Mouse (Mus musculus): Measurements from ENCODE around the gene Ypel2.

DNA sequence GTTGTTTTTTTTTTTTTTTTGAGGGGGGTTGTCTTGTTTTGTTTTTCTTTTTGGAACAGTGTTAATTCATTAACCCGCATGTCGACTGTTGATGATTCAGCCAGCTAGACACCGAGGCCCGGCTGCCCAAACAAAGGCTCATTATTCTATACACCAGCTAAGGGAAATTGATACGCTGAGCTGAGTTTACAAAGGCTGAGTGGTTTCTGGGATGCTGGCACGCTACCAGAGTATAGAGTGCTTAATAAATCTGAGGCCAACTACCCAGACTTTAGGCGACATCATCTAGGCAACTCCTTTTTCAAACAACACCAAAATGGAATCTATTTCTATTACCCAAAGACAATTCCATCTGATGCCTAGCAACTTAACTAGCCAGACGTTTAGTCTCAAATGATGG, 13.9 kb upstream of the Ypel2 start:
- no peak for TF ChIP-seq CTCF (IDR thresholded peaks at IDR 0.05; ENCODE audit: low read depth, low read length)
- no peak for TF ChIP-seq GATA1 (IDR thresholded peaks at IDR 0.05; ENCODE audit: borderline replicate concordance, low read length)
- no peak for TF ChIP-seq TAL1 (conservative IDR thresholded peaks at IDR 0.05; ENCODE audit: low read depth, low read length)
- no peak for TF ChIP-seq POLR2AphosphoS5 (IDR thresholded peaks at IDR 0.05; ENCODE audit: insufficient replicate concordance, low read depth, low read length)
- TF ChIP-seq GATA2 (IDR thresholded peaks at IDR 0.05; ENCODE audit: borderline replicate concordance, low read depth, low read length) = no peak

All from G1E (cell line).